Mouse (Mus musculus) ES-Bruce4 (cell line): ENCODE measurements at regions not wholly inside any gene's neighbourhood (a gene's known extent, or its start where the extent isn't known, plus 50 kb on each side); places are given as distances from the start of the nearest gene placed in this dataset.

Experiments
- H3K27ac ChIP-seq: 2 replicates; pipeline ENCODE4 v1.5.1; 2012; ENCODE audit warnings: low read length, inconsistent platforms; ENCODE audit not compliant: insufficient read depth
- H3K27me3 ChIP-seq: 2 replicates; pipeline ENCODE4 v1.6.1; 2012; ENCODE audit warnings: mild to moderate bottlenecking, low read length, inconsistent platforms; ENCODE audit not compliant: control insufficient read depth, poor library complexity, insufficient read depth, severe bottlenecking
- H3K36me3 ChIP-seq: 2 replicates; pipeline ENCODE4 v1.6.1; 2012; ENCODE audit warnings: inconsistent platforms, mild to moderate bottlenecking, low read length, moderate library complexity; ENCODE audit not compliant: control insufficient read depth, poor library complexity, insufficient read depth, severe bottlenecking
- H3K4me1 ChIP-seq: one replicate; pipeline ENCODE4 v1.8.1; 2011; ENCODE audit warnings: low read length; ENCODE audit not compliant: control insufficient read depth, insufficient read depth
- H3K4me3 ChIP-seq: 2 replicates; pipeline ENCODE4 v1.5.1; 2011; ENCODE audit warnings: low read depth, mild to moderate bottlenecking, low read length
- H3K9ac ChIP-seq: 2 replicates; pipeline ENCODE4 v1.6.1; 2012; ENCODE audit warnings: low read depth, mild to moderate bottlenecking, inconsistent platforms; ENCODE audit not compliant: poor library complexity, severe bottlenecking
- H3K9me3 ChIP-seq: replicated peaks from 2 replicates; pipeline ENCODE4 v1.6.1; 2012; ENCODE audit warnings: mild to moderate bottlenecking, low read length, inconsistent platforms; ENCODE audit not compliant: control insufficient read depth, poor library complexity, insufficient read depth, severe bottlenecking
- CTCF ChIP-seq: IDR thresholded peaks from one replicate; pipeline ENCODE4 v1.8.1; 2011; ENCODE audit warnings: low read depth, low read length
- EP300 ChIP-seq: IDR thresholded peaks from 2 replicates; pipeline ENCODE4 v1.6.1; 2011; ENCODE audit warnings: low read depth, low read length; ENCODE audit not compliant: insufficient read depth
- POLR2A ChIP-seq: IDR thresholded peaks from one replicate; pipeline ENCODE4 v1.8.1; 2011; ENCODE audit warnings: low read length; ENCODE audit not compliant: insufficient read depth

GRCm38 (mm10) chr1:23568106-23568505, 170.5 kb upstream of the Ogfrl1 start:
- Histone ChIP-seq H3K4me1 (no peaks in the 10 kb centered on the region), H3K9ac (no peak overlapping the region), H3K27me3 (no peaks in the 10 kb centered on the region; the same call in 1 of the 2 replicates), H3K4me3 (no peak overlapping the region), H3K36me3 (no peaks in the 10 kb centered on the region), H3K9me3 (no peaks in the 10 kb centered on the region), H3K27ac (no peak overlapping the region)
- no peak for TF ChIP-seq EP300
- TF ChIP-seq POLR2A = no peak
- TF ChIP-seq CTCF = no peak

GRCm38 (mm10) chr1:23574461-23574860, 176.9 kb upstream of the Ogfrl1 start:
- Histone ChIP-seq H3K36me3 (no peaks in the 10 kb centered on the region), H3K4me1 (no peaks in the 10 kb centered on the region), H3K27me3 (no peaks in the 10 kb centered on the region), H3K9ac (no peak overlapping the region), H3K27ac (no peak overlapping the region), H3K4me3 (no peak overlapping the region), H3K9me3 (no peaks in the 10 kb centered on the region)
- TF ChIP-seq EP300 (no peak), POLR2A (no peak), CTCF (no peak)

GRCm38 (mm10) chr1:23575005-23575404, 177.4 kb upstream of the Ogfrl1 start:
- Histone ChIP-seq H3K4me1 (no peaks in the 10 kb centered on the region), H3K27me3 (no peaks in the 10 kb centered on the region), H3K9ac (no peak overlapping the region), H3K9me3 (no peaks in the 10 kb centered on the region), H3K4me3 (no peak overlapping the region), H3K27ac (no peak overlapping the region), H3K36me3 (no peaks in the 10 kb centered on the region)
- TF ChIP-seq POLR2A (no peak), EP300 (no peak), CTCF (no peak)

- TF ChIP-seq EP300 (no peak), CTCF (no peak), POLR2A (no peak)
- H3K9ac ChIP-seq = no peak overlapping the region
- no peaks in the 10 kb centered on the region for H3K9me3 ChIP-seq
- H3K36me3 ChIP-seq = no peaks in the 10 kb centered on the region
- no peaks in the 10 kb centered on the region for H3K4me1 ChIP-seq
- H3K4me3 ChIP-seq = no peak overlapping the region
- no peaks in the 10 kb centered on the region for H3K27me3 ChIP-seq
- H3K27ac ChIP-seq = no peak overlapping the region
Measured at GRCm38 (mm10) chr1:23575515-23575914, 177.9 kb upstream of the Ogfrl1 start.

DNA sequence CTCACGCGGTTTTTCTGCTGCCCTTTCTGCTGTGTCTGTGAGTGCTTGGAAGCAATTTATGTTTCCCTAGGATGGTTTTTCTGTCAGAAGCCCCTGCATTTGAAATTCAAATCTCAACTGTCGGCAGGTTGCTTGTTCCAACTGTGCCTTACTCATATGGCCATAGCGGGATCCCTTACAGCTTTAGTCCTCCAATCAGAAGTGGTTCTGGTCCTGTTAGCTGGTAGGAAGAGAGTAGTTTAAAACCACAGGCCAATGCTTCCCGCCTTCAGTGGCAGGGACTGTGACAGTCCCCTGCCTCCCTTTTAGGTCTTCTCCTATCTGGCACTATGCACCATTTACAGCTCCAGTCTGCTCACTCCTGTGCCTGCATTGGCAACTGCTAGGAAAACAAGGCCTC, 178.6 kb upstream of the Ogfrl1 start:
- Histone ChIP-seq H3K36me3 (no peaks in the 10 kb centered on the region), H3K4me1 (no peaks in the 10 kb centered on the region), H3K4me3 (no peak overlapping the region), H3K9ac (no peak overlapping the region), H3K9me3 (no peaks in the 10 kb centered on the region), H3K27ac (no peak overlapping the region), H3K27me3 (no peaks in the 10 kb centered on the region)
- TF ChIP-seq POLR2A = no peak
- TF ChIP-seq CTCF = no peak
- no peak for TF ChIP-seq EP300

DNA sequence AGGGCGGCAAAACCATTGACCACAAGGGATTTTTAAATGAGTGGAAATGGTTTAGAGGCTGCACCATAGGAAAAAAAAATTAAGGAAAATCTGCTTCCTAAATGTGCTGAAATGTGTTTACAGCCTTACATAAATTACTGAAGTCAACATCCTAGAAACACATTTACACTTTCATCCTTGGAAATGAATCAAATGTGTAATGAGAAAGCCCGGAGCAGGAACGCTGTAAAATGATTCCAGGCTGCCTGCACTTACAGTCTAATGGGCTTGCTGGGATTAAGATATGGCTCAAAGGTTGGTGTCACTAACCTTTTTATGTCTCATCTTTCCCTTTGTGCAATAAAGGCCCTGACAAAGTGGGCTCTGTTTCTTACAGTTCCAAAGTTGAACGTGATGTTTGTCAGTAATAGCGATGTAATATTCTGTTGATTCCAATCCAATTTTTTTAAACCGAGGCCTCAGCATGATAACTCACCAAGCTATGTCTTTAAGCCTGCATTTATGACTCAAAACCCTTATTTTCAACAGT, 172.1 kb upstream of the B3gat2 start:
- no peaks in the 10 kb centered on the region for H3K9me3 ChIP-seq
- H3K27me3 ChIP-seq = no peaks in the 10 kb centered on the region
- no peak overlapping the region for H3K27ac ChIP-seq
- TF ChIP-seq CTCF (no peak), EP300 (no peak), POLR2A (no peak)
- H3K9ac ChIP-seq = no peak overlapping the region
- H3K4me3 ChIP-seq = no peak overlapping the region
- H3K4me1 ChIP-seq = no peaks in the 10 kb centered on the region
- no peaks in the 10 kb centered on the region for H3K36me3 ChIP-seq
